Mouse (Mus musculus): ENCODE results near the gene Olfr816.
"Not testable (repeated sequence)": the region's sequence is repeated elsewhere in the genome, so short reads cannot be mapped to it uniquely, and the experiment has no call there.

GRCm38 (mm10) chr10:129885496-129885895, 29.9 kb downstream of the Olfr816 start:
- TF ChIP-seq MAX (IDR thresholded peaks at IDR 0.05); FOSL1 (IDR thresholded peaks at IDR 0.05; ENCODE audit: insufficient read depth, low read length, poor library complexity, severe bottlenecking); CTCF (IDR thresholded peaks at IDR 0.05; ENCODE audit: control insufficient read depth, insufficient read depth, insufficient read length): not testable (repeated sequence)

Measured in C2C12 (cell line).